Mouse (Mus musculus) stomach, embryonic 15.5 days (tissue): ENCODE results near the gene Eif1ax. TPM values are rescaled to one million over a fixed set of nuclear protein-coding genes. Genes with fewer than 3 reads are reported as not detected.

Source experiments
- polyA plus RNA-seq: library from polyadenylated mRNA; unstranded; fragments of >200 nt; fragmentation: Nextera tagmentation; extraction: Ambion mirVana; gene quantifications from 2 replicates; pipeline ENCODE4 v1.2.1, GENCODE M21; 2015

Eif1ax gene
- polyA plus RNA-seq, 1 experiment from 2014 or later = 138 TPM

Other genes with a start within 250 kb of the Eif1ax start
- gene Rps6ka3, start 161.9 kb upstream of the Eif1ax start, polyA plus RNA-seq = 4.3 and 5.3 TPM in 2 replicates
- gene Map7d2, start 42.4 kb downstream of the Eif1ax start, polyA plus RNA-seq = 1.8 and 2.0 TPM in 2 replicates
- 16.8 and 18.7 TPM in 2 replicates for gene Bclaf3, start 154.5 kb downstream of the Eif1ax start, polyA plus RNA-seq